27 mouse cellular contexts compared by ENCODE assay signal in genomic region chr5:56440423-56440822, GRCm38 (mm10).
A peak's percentile ranks its signal among the peaks of the same experiment; 100 is the strongest.
DNase-seq lines count a peak whose midpoint lies in the region; ATAC-seq and TF ChIP-seq lines count a peak whose summit lies in the region.
"Had no signal": no experiment of that assay in that cellular context is flagged by ENCODE, and none has a peak within 500 bp of the region (broad histone marks: within the 10 kb centered on the region; RNA-seq: fewer than 3 reads in every experiment).

No protein-coding gene starts in this region.

- no peak overlapping the region for H3K4me3 ChIP-seq in forebrain, embryonic 14.5 days (ENCODE audit: low read depth, low read length)
- H3K4me3 ChIP-seq in forebrain, embryonic 10.5 days = no peak overlapping the region
- no peak overlapping the region for H3K4me3 ChIP-seq in limb, embryonic 14.5 days (replicated peaks; ENCODE audit: low read length)
- no peak overlapping the region for H3K4me3 ChIP-seq in limb, embryonic 10.5 days
- H3K4me3 ChIP-seq: heart, embryonic 12.5 days; liver, embryonic 15.5 days; midbrain, embryonic 10.5 days; neural tube, embryonic 12.5 days had no signal

- peak; percentile 76 for ATAC-seq in forebrain, embryonic 14.5 days
- ATAC-seq in limb, embryonic 14.5 days (ENCODE audit: low FRiP score, low read depth) = no peak
- ATAC-seq: activated CD4-positive, CD25-positive, alpha-beta regulatory T cell, adult 4 months; forebrain, postnatal 0 days had no signal

- DNase-seq in forebrain, embryonic 14.5 days (ENCODE audit: low spot score) = peak; percentile 66
- no peak for DNase-seq in forebrain, embryonic 10.5 days (ENCODE audit: extremely low spot score, low spot score)
- peak; percentile 57 for DNase-seq in limb, embryonic 14.5 days (ENCODE audit: low spot score)
- DNase-seq in limb, embryonic 10.5 days (ENCODE audit: low spot score) = no peak
- peak; percentile 90 for DNase-seq in Muller cell, postnatal 12 days (ENCODE audit: inconsistent ontology term)
- DNase-seq in brain, adult 2 months (ENCODE audit: low read depth, low spot score) = peak; percentile 33
- DNase-seq in embryo, embryonic 10 days (ENCODE audit: low spot score) = no peak
- DNase-seq: adrenal gland, postnatal 10 days; B cell, adult 2 months; cerebellum, adult 8-10 months; forebrain, postnatal 0 days; gastrocnemius, postnatal 14 days; heart, adult 11 months; heart, postnatal 14 days; kidney, adult 9 months; kidney, postnatal 36 days; liver; thymus, adult 18-20 months; thymus, postnatal 36 days had no signal

- no peaks in the 10 kb centered on the region for H3K27me3 ChIP-seq in forebrain, embryonic 14.5 days (replicated peaks; ENCODE audit: control insufficient read depth, insufficient read depth, low read length)
- H3K27me3 ChIP-seq in forebrain, embryonic 10.5 days (ENCODE audit: poor library complexity, severe bottlenecking) = no peaks in the 10 kb centered on the region
- H3K27me3 ChIP-seq in limb, embryonic 14.5 days (ENCODE audit: control insufficient read depth, insufficient read depth, low read length) = no peaks in the 10 kb centered on the region
- no peaks in the 10 kb centered on the region for H3K27me3 ChIP-seq in limb, embryonic 10.5 days (ENCODE audit: low read depth, poor library complexity, severe bottlenecking)
- H3K27me3 ChIP-seq: CH12.LX; heart, embryonic 12.5 days; liver, embryonic 15.5 days; neural tube, embryonic 12.5 days had no signal

- no peak overlapping the region for H3K4me2 ChIP-seq in forebrain, embryonic 14.5 days (ENCODE audit: low read length)
- H3K4me2 ChIP-seq in limb, embryonic 14.5 days (replicated peaks; ENCODE audit: low read depth, low read length, severe bottlenecking) = no peak overlapping the region
- H3K4me2 ChIP-seq: heart, embryonic 12.5 days; liver, embryonic 15.5 days; neural tube, embryonic 12.5 days had no signal

- no peaks in the 10 kb centered on the region for H3K4me1 ChIP-seq in forebrain, embryonic 14.5 days (ENCODE audit: control insufficient read depth, insufficient read depth, low read length)
- H3K4me1 ChIP-seq in forebrain, embryonic 10.5 days = no peaks in the 10 kb centered on the region
- no peaks in the 10 kb centered on the region for H3K4me1 ChIP-seq in limb, embryonic 14.5 days (ENCODE audit: control insufficient read depth, insufficient read depth, low read length)
- H3K4me1 ChIP-seq in limb, embryonic 10.5 days = no peaks in the 10 kb centered on the region
- H3K4me1 ChIP-seq: heart, embryonic 12.5 days; liver, embryonic 15.5 days; midbrain, embryonic 10.5 days; neural tube, embryonic 12.5 days had no signal

- TF ChIP-seq POLR2A in limb, embryonic 14.5 days (IDR thresholded peaks at IDR 0.05; ENCODE audit: borderline replicate concordance, extremely low read depth, insufficient read depth, insufficient read length) = no peak

- H3K27ac ChIP-seq in forebrain, embryonic 14.5 days (ENCODE audit: low read depth, low read length) = no peak overlapping the region
- no peak overlapping the region for H3K27ac ChIP-seq in forebrain, embryonic 10.5 days
- H3K27ac ChIP-seq in limb, embryonic 14.5 days (replicated peaks; ENCODE audit: low read depth, low read length) = no peak overlapping the region
- H3K27ac ChIP-seq in limb, embryonic 10.5 days = no peak overlapping the region
- H3K27ac ChIP-seq: liver, embryonic 15.5 days; macrophage; midbrain, embryonic 10.5 days; neural tube, embryonic 12.5 days had no signal

- no peaks in the 10 kb centered on the region for H3K9me3 ChIP-seq in forebrain, embryonic 14.5 days (replicated peaks; ENCODE audit: control insufficient read depth, low read length)
- no peaks in the 10 kb centered on the region for H3K9me3 ChIP-seq in forebrain, embryonic 10.5 days
- no peaks in the 10 kb centered on the region for H3K9me3 ChIP-seq in limb, embryonic 14.5 days (ENCODE audit: control insufficient read depth, low read length)
- H3K9me3 ChIP-seq in limb, embryonic 10.5 days (replicated peaks) = no peaks in the 10 kb centered on the region
- H3K9me3 ChIP-seq: G1E; heart, embryonic 12.5 days; liver, embryonic 15.5 days; midbrain, embryonic 10.5 days; neural tube, embryonic 12.5 days had no signal

- H3K36me3 ChIP-seq in forebrain, embryonic 14.5 days (ENCODE audit: control insufficient read depth, insufficient read depth, low read length) = no peaks in the 10 kb centered on the region
- H3K36me3 ChIP-seq in forebrain, embryonic 10.5 days (replicated peaks) = no peaks in the 10 kb centered on the region
- no peaks in the 10 kb centered on the region for H3K36me3 ChIP-seq in limb, embryonic 14.5 days (ENCODE audit: control insufficient read depth, insufficient read depth, low read length)
- no peaks in the 10 kb centered on the region for H3K36me3 ChIP-seq in limb, embryonic 10.5 days
- H3K36me3 ChIP-seq: G1E; heart, embryonic 12.5 days; liver, embryonic 15.5 days; midbrain, embryonic 10.5 days; neural tube, embryonic 12.5 days had no signal

- 75% methylated on average over 2 of the region's 2 CpGs for WGBS in forebrain, embryonic 14.5 days
- 95% methylated on average over 2 of the region's 2 CpGs for WGBS in forebrain, embryonic 10.5 days
- WGBS in limb, embryonic 14.5 days = 84% methylated on average over 2 of the region's 2 CpGs
- WGBS in limb, embryonic 10.5 days = 96% methylated on average over 2 of the region's 2 CpGs

- no peak overlapping the region for H3K9ac ChIP-seq in forebrain, embryonic 14.5 days (ENCODE audit: low read length)
- no peak overlapping the region for H3K9ac ChIP-seq in limb, embryonic 14.5 days (ENCODE audit: low read depth, low read length, severe bottlenecking)
- H3K9ac ChIP-seq: forebrain, postnatal 0 days; heart, embryonic 12.5 days; liver, embryonic 15.5 days; neural tube, embryonic 12.5 days had no signal

Comparison
In these comparisons a context has a peak if more than half of its experiments do, and no peak if none do; other contexts are left out.
1. DNase-seq: peak in forebrain, embryonic 14.5 days (single experiment), limb, embryonic 14.5 days (single experiment), Muller cell, postnatal 12 days (single experiment) and brain, adult 2 months (single experiment); none in forebrain, embryonic 10.5 days (single experiment), limb, embryonic 10.5 days (single experiment) and embryo, embryonic 10 days (single experiment).